Mouse (Mus musculus) testis, adult 10 weeks (tissue): Measurements from ENCODE around the gene Echdc1. TPM values are rescaled to one million over a fixed set of nuclear protein-coding genes. Genes with fewer than 3 reads are reported as not detected.

ENCODE experiments used
- polyA plus RNA-seq: library from polyadenylated mRNA; stranded (reverse); fragments of 350-450 nt; fragmentation: Illumina TruSeq; extraction: RNeasy Lipid Tissue Mini Kit (QIAGEN cat#74804); gene quantifications from one replicate; pipeline ENCODE4 v1.2.3, GENCODE M21; 2014; ENCODE audit warnings: low read depth, low replicate concordance

The Echdc1 gene
- 104 TPM for polyA plus RNA-seq

DNA sequence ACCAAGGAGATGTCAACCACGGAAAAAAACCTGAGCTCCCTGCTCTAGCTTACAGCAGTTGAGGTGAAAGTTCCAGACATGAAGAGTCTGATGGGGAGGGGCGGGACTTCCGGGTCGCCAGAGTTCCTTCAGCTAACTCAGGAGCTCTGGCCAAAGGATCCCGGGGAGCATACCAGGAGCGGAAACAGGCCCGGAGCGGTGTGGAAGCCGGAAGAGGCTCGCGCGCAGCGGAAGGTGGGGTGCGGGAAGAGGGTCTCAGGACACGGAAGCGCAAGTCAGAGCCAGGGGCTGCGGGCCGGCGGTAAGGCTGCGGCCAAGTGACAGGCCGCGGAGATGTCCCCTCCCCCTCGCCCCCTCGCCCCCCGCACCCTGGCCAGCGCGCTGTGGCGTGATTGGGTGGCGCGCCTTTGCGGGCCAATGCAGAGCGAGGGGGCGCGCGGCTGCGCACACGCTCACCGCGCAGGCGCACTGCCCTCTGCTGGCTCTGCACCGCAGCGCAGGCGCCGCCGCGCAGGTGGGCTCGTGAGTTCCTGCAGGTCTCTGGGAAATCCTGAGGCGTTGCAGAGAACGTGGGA is at the start of gene Echdc1:
Echdc1 (plus strand) TSS at position 103 of the 575 bp plus-strand sequence.

DNA sequence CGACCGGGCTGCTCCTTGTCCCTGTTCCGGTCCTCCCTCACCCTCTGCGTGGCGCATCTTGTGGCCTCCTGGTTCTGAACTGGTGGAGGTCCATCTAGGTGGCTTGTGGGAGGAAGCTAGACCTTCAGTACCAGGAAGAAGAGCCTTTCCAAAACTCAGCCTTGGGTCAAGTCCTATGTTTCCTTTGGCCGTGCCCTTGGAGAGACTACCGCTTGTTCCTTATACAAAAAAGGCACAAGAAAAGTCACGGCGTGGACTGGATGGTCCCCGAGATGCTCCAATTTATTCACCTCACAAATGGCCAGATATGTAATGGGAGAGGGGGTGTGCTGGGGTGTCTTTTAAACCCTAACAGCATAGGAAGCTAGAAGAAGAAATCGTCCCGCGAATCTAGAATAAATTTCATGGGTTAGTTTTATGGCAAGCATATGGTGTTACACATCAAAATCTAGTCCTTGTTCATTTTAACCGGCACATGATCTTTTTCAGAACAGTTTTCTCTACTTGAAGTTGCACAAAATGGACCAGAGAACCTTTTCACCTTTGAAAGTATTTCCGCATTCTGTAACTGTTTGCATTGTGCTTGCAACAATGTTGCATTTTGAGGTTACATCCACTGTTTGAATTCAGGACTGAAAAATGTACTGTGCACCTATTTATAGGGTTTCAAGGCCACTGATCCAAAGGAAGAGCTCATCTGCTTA is 49.4 kb downstream of the Echdc1 start, which contains the start of gene Rnf146:
Rnf146 (minus strand) TSS at position 246 of the 704 bp plus-strand sequence.

Other genes starting within 250 kb of the Echdc1 start
- gene Soga3, start 169.3 kb upstream of the Echdc1 start, polyA plus RNA-seq = not detected
- gene Gm49353, start 114.2 kb upstream of the Echdc1 start, polyA plus RNA-seq = not detected
- gene 9330159F19Rik, start 101.6 kb upstream of the Echdc1 start, polyA plus RNA-seq = 0.94 TPM
- gene Rnf146, start 49.3 kb downstream of the Echdc1 start, polyA plus RNA-seq = 85.4 TPM
- 0.18 TPM for gene Rspo3, start 222.7 kb downstream of the Echdc1 start, polyA plus RNA-seq